Mouse (Mus musculus): Measurements from ENCODE around the gene Coa6.
"Not testable (repeated sequence)": the region's sequence is repeated elsewhere in the genome, so short reads cannot be mapped to it uniquely, and the experiment has no call there.

Gene Coa6

GRCm38 (mm10) chr8:126422174-126422919 is at the start of gene Coa6:
Coa6 (plus strand) TSS chr8:126422515.
- peak; percentile 98 for DNase-seq

- no peak for DNase-seq
These were observed 42.7 kb upstream of the Coa6 start for GRCm38 (mm10) chr8:126379580-126379979.

GRCm38 (mm10) chr8:126380141-126380540 is 42.2 kb upstream of the Coa6 start:
- no peak for DNase-seq

- DNase-seq = no peak
These were observed 41.0 kb upstream of the Coa6 start for GRCm38 (mm10) chr8:126381299-126381698.

- no peak for DNase-seq
These were observed 40.1 kb upstream of the Coa6 start for GRCm38 (mm10) chr8:126382216-126382615.

GRCm38 (mm10) chr8:126382749-126383148 is 39.6 kb upstream of the Coa6 start:
- DNase-seq = peak; percentile 28

- no peak for DNase-seq
These were observed 34.7 kb upstream of the Coa6 start for GRCm38 (mm10) chr8:126387566-126387965.

GRCm38 (mm10) chr8:126391541-126391940 is 30.8 kb upstream of the Coa6 start:
- no peak for DNase-seq

- DNase-seq = no peak
These were observed 26.9 kb upstream of the Coa6 start for GRCm38 (mm10) chr8:126395386-126395785.

- DNase-seq = no peak
These were observed 26.4 kb upstream of the Coa6 start for GRCm38 (mm10) chr8:126395917-126396316.

- no peak for DNase-seq
These were observed 24.0 kb upstream of the Coa6 start for GRCm38 (mm10) chr8:126398349-126398748.

GRCm38 (mm10) chr8:126404550-126404949 is 17.8 kb upstream of the Coa6 start:
- not testable (repeated sequence) for DNase-seq

GRCm38 (mm10) chr8:126405030-126405429 is 17.3 kb upstream of the Coa6 start:
- DNase-seq = no peak

- no peak for DNase-seq
These were observed 1.5 kb upstream of the Coa6 start for GRCm38 (mm10) chr8:126420834-126421233.

GRCm38 (mm10) chr8:126422920-126423300 is 595 bp downstream of the Coa6 start:
- no peak for DNase-seq

GRCm38 (mm10) chr8:126424163-126424562 is 1.8 kb downstream of the Coa6 start:
- DNase-seq = no peak

- DNase-seq = no peak
These were observed 2.6 kb downstream of the Coa6 start for GRCm38 (mm10) chr8:126424946-126425345.

- no peak for DNase-seq
These were observed 7.3 kb downstream of the Coa6 start for GRCm38 (mm10) chr8:126429635-126430034.

GRCm38 (mm10) chr8:126433827-126434226 is 11.5 kb downstream of the Coa6 start:
- peak; percentile 49 for DNase-seq

GRCm38 (mm10) chr8:126438937-126439336 is 16.6 kb downstream of the Coa6 start:
- no peak for DNase-seq

- no peak for DNase-seq
These were observed 28.8 kb downstream of the Coa6 start for GRCm38 (mm10) chr8:126451158-126451557.

- DNase-seq = no peak
These were observed 33.1 kb downstream of the Coa6 start for GRCm38 (mm10) chr8:126455383-126455782.

GRCm38 (mm10) chr8:126460274-126460673 is 38.0 kb downstream of the Coa6 start:
- DNase-seq = peak; percentile 57

GRCm38 (mm10) chr8:126461735-126462134 is 39.4 kb downstream of the Coa6 start:
- no peak for DNase-seq

- no peak for DNase-seq
These were observed 41.8 kb downstream of the Coa6 start for GRCm38 (mm10) chr8:126464071-126464470.
